10 mouse cellular contexts compared by ENCODE assay signal in the genomic region with DNA sequence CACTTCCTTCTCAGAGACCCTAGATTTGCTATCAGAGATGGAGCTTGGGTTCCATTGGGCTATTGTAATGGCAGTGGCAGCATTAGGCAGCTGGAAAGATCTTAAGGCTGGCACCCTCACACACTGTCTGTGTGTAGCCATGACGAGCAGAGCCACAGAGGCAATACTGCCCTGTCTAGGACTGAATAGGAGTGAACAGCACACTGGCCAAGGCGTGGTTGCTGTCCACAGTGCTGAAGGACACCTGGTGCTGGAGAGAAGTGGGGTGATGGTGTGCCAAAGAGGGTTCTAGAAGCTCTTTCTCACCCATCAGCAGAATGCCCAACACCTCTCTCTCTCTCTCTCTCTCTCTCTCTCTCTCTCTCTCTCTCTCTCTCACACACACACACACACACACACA.
DNase-seq lines count a peak whose midpoint lies in the region; ATAC-seq and TF ChIP-seq lines count a peak whose summit lies in the region.
"Had no signal": no experiment of that assay in that cellular context is flagged by ENCODE, and none has a peak within 500 bp of the region (broad histone marks: within the 10 kb centered on the region; RNA-seq: fewer than 3 reads in every experiment).

No protein-coding gene starts in this region.

- no peak for TF ChIP-seq CTCF in heart, adult 2 months (IDR thresholded peaks at IDR 0.05)

- H3K4me3 ChIP-seq in heart, adult 2 months, result no peak overlapping the region
- no peak overlapping the region for H3K4me3 ChIP-seq in embryonic facial prominence, embryonic 14.5 days (ENCODE audit: low read depth, low read length)
- H3K4me3 ChIP-seq: forebrain, embryonic 10.5 days; heart, embryonic 13.5 days had no signal

- WGBS in heart, adult 2 months, result 21% methylated on average over 2 of the region's 2 CpGs
- WGBS in embryonic facial prominence, embryonic 14.5 days, result 31% methylated on average over 2 of the region's 2 CpGs

- DNase-seq in heart, postnatal 4 days, result peak; percentile 50
- no peak for DNase-seq in heart, adult 2 months
- DNase-seq in testis, postnatal 10 days (ENCODE audit: low spot score), result peak; percentile 58
- no peak for DNase-seq in testis, postnatal 14 days (ENCODE audit: low spot score)
- peak; percentile 49 for DNase-seq in embryonic facial prominence, embryonic 14.5 days (ENCODE audit: low spot score)
- DNase-seq in yolk sac, embryonic 10.5 days (ENCODE audit: low spot score), result peak; percentile 11
- DNase-seq in right cerebral cortex, postnatal 25 days, result no peak
- no peak for DNase-seq in left cerebral cortex, postnatal 14 days (ENCODE audit: low spot score in 2 of 2)

- H3K79me2 ChIP-seq in heart, adult 2 months (replicated peaks; ENCODE audit: control insufficient read depth, insufficient read depth, low read length), result no peaks in the 10 kb centered on the region

- H3K4me1 ChIP-seq in heart, adult 2 months (ENCODE audit: control insufficient read depth, insufficient read depth, low read length), result no peaks in the 10 kb centered on the region
- no peaks in the 10 kb centered on the region for H3K4me1 ChIP-seq in embryonic facial prominence, embryonic 14.5 days (ENCODE audit: control insufficient read depth, insufficient read depth, low read length)
- H3K4me1 ChIP-seq: forebrain, embryonic 10.5 days had no signal

- H3K9ac ChIP-seq in heart, adult 2 months (ENCODE audit: low read depth, low read length), result no peak overlapping the region
- no peak overlapping the region for H3K9ac ChIP-seq in embryonic facial prominence, embryonic 14.5 days (ENCODE audit: low read depth, low read length)
- H3K9ac ChIP-seq: heart, embryonic 13.5 days had no signal

- ATAC-seq in embryonic facial prominence, embryonic 14.5 days (ENCODE audit: low read depth), result no peak

- H3K27me3 ChIP-seq in heart, adult 2 months (ENCODE audit: control insufficient read depth, insufficient read depth, low read length), result no peaks in the 10 kb centered on the region
- H3K27me3 ChIP-seq in embryonic facial prominence, embryonic 14.5 days (replicated peaks; ENCODE audit: control insufficient read depth, insufficient read depth, low read length), result no peaks in the 10 kb centered on the region
- H3K27me3 ChIP-seq: heart, embryonic 13.5 days had no signal

- intact Hi-C loops in heart, adult 2 months (cut with DNase I), result no loop called here
- intact Hi-C loops in left cerebral cortex, postnatal 14 days (cut with DNase I), result no loop called here

- no peak overlapping the region for H3K27ac ChIP-seq in heart, adult 2 months
- no peak overlapping the region for H3K27ac ChIP-seq in embryonic facial prominence, embryonic 14.5 days (replicated peaks; ENCODE audit: low read depth, low read length)
- H3K27ac ChIP-seq: forebrain, embryonic 10.5 days; heart, embryonic 13.5 days had no signal

- TF ChIP-seq EP300 in heart, adult 2 months (IDR thresholded peaks at IDR 0.05; ENCODE audit: insufficient read depth, low read depth, low read length), result no peak

- no peak overlapping the region for H3K4me2 ChIP-seq in embryonic facial prominence, embryonic 14.5 days (ENCODE audit: low read depth, low read length)
- H3K4me2 ChIP-seq: heart, embryonic 13.5 days had no signal

- no peaks in the 10 kb centered on the region for H3K36me3 ChIP-seq in heart, adult 2 months (ENCODE audit: control insufficient read depth, insufficient read depth, low read length)
- no peaks in the 10 kb centered on the region for H3K36me3 ChIP-seq in embryonic facial prominence, embryonic 14.5 days (ENCODE audit: control insufficient read depth, insufficient read depth, low read length)
- H3K36me3 ChIP-seq: forebrain, embryonic 10.5 days; heart, embryonic 13.5 days had no signal

- H3K9me3 ChIP-seq in embryonic facial prominence, embryonic 14.5 days (ENCODE audit: control insufficient read depth, low read length), result no peaks in the 10 kb centered on the region
- H3K9me3 ChIP-seq: forebrain, embryonic 10.5 days; heart, embryonic 13.5 days had no signal

- TF ChIP-seq POLR2A in heart, adult 2 months (IDR thresholded peaks at IDR 0.05; ENCODE audit: insufficient read depth, low read depth, low read length), result no peak

Comparison
In these comparisons a context has a peak if more than half of its experiments do, and no peak if none do; other contexts are left out.
1. DNase-seq: peak in heart, postnatal 4 days (single experiment), testis, postnatal 10 days (single experiment), embryonic facial prominence, embryonic 14.5 days (single experiment) and yolk sac, embryonic 10.5 days (single experiment); none in heart, adult 2 months (0 of 2), testis, postnatal 14 days (single experiment), right cerebral cortex, postnatal 25 days (single experiment) and left cerebral cortex, postnatal 14 days (0 of 2).